Mouse (Mus musculus) limb, embryonic 11.5 days (tissue): ENCODE measurements around the gene Eif4a1. TPM values are rescaled to one million over a fixed set of nuclear protein-coding genes. Genes with fewer than 3 reads are reported as not detected.

Source experiments
- ATAC-seq: fragments of 200-750 bp; cut with Nextera tagmentation; 2 replicates; pipeline ENCODE4 v1.8.0; 2017; ENCODE audit warnings: low read depth; ENCODE audit not compliant: insufficient number of reproducible peaks, low FRiP score, low TSS enrichment
- DNase-seq: peaks from one replicate; pipeline ENCODE4 v3.0.0-alpha.2; 2015; ENCODE audit warnings: low spot score
- H3K27ac ChIP-seq: fragments of 300-500 bp; sonication (generic); replicated peaks from 2 replicates; pipeline ENCODE4 v1.5.1; 2014; ENCODE audit warnings: low read depth, mild to moderate bottlenecking, low read length
- H3K27me3 ChIP-seq: fragments of 300-500 bp; sonication (generic); 2 replicates; pipeline ENCODE4 v1.6.1; 2014; ENCODE audit warnings: mild to moderate bottlenecking, low read length, mixed read lengths; ENCODE audit not compliant: control insufficient read depth, insufficient read depth
- H3K36me3 ChIP-seq: fragments of 300-500 bp; sonication (generic); 2 replicates; pipeline ENCODE4 v1.6.1; 2014; ENCODE audit warnings: mild to moderate bottlenecking, low read length, moderate library complexity, mixed read lengths; ENCODE audit not compliant: control insufficient read depth, insufficient read depth
- H3K4me1 ChIP-seq: fragments of 300-500 bp; sonication (generic); 2 replicates; pipeline ENCODE4 v1.6.1; 2014; ENCODE audit warnings: low read length, mixed read lengths; ENCODE audit not compliant: control insufficient read depth, insufficient read depth
- H3K4me2 ChIP-seq: fragments of 300-500 bp; sonication (generic); 2 replicates; pipeline ENCODE4 v1.6.1; 2014; ENCODE audit warnings: low read depth, mild to moderate bottlenecking, moderate library complexity; ENCODE audit not compliant: severe bottlenecking
- H3K4me3 ChIP-seq: fragments of 300-500 bp; sonication (generic); 2 replicates; pipeline ENCODE4 v1.5.1; 2014; ENCODE audit warnings: low read depth, low read length
- H3K9ac ChIP-seq: fragments of 300-500 bp; sonication (generic); 2 replicates; pipeline ENCODE4 v1.6.1; 2014; ENCODE audit warnings: mild to moderate bottlenecking, low read length
- H3K9me3 ChIP-seq: fragments of 300-500 bp; sonication (generic); 2 replicates; pipeline ENCODE4 v1.6.1; 2016; ENCODE audit warnings: low read length; ENCODE audit not compliant: control insufficient read depth
- WGBS: fragments of 180-500 bp; shearing (Covaris S2); extraction: QIAGEN DNeasy Blood & Tissue Kit; methylation state at CpG from one replicate; pipeline ENCODE4 v1.1.7; 2014; 5-methylcytosine and 5-hydroxymethylcytosine counted together
- polyA plus RNA-seq: library from polyadenylated mRNA; unstranded; fragments of >200 nt; fragmentation: Nextera tagmentation; extraction: Ambion mirVana; gene quantifications from 2 replicates; pipeline ENCODE4 v1.2.1, GENCODE M21; 2014

Gene Eif4a1
- polyA plus RNA-seq, 1 experiment from 2014 or later = 892 TPM

GRCm38 (mm10) chr11:69695361-69696181, 23.3 kb upstream of the Eif4a1 start, which contains the start of the genes Tnfsf12 and Tnfsfm13:
Gene Tnfsf12 (minus strand): TSS chr11:69695849.
Gene Tnfsfm13 (minus strand): TSS chr11:69696098.
- Histone ChIP-seq H3K27ac (peak within 1 kb of the TSS; percentile 15; the same call in 1 of the 2 replicates), H3K4me1 (peaks cover 10% of the 10 kb centered on the region), H3K4me2 (peak within 1 kb of the TSS; percentile 88), H3K27me3 (no peaks in the 10 kb centered on the region), H3K36me3 (no peaks in the 10 kb centered on the region), H3K9ac (peak within 1 kb of the TSS; percentile 80), H3K9me3 (no peaks in the 10 kb centered on the region), H3K4me3 (peak within 1 kb of the TSS; percentile 39)
- peak; percentile 76 for ATAC-seq
- WGBS = 2% methylated on average over 40 of the region's 41 CpGs
- peak; percentile 71 for DNase-seq

DNA sequence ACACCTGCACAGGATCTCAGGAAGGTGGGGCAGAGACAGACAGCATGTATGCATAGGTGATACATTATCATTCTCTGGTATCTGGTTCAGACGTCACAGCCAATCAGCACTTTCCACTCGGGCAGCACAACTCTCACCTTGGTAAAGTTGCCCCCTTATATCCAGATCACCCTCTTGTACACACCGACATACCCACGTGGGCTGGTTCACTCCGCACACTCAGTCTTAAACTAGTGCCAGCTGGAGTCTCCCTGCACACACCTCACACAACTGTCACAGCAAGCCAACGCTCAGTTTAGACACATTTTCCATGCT, 22.8 kb upstream of the Eif4a1 start:
- no peaks in the 10 kb centered on the region for H3K9me3 ChIP-seq
- ATAC-seq (0 out of 2 replicates have a peak, but pooled peaks have one; percentile 4), DNase-seq (no peak)
- peak overlapping the region; percentile 39; the same call in 1 of the 2 replicates for H3K4me3 ChIP-seq
- peaks cover 10% of the 10 kb centered on the region for H3K4me1 ChIP-seq
- H3K27me3 ChIP-seq = no peaks in the 10 kb centered on the region
- no peaks in the 10 kb centered on the region for H3K36me3 ChIP-seq
- peak overlapping the region; percentile 80 for H3K9ac ChIP-seq
- H3K4me2 ChIP-seq = peak overlapping the region; percentile 88; the same call in 1 of the 2 replicates
- 0 out of 2 replicates have a peak overlapping the region, but pooled peaks have one; percentile 15 for H3K27ac ChIP-seq
- WGBS = 29% methylated on average over 6 of the region's 6 CpGs

- ATAC-seq (no peak), DNase-seq (no peak)
- Histone ChIP-seq H3K4me3 (no peak overlapping the region), H3K36me3 (no peaks in the 10 kb centered on the region), H3K27me3 (no peaks in the 10 kb centered on the region), H3K4me1 (peaks cover 10% of the 10 kb centered on the region), H3K9me3 (no peaks in the 10 kb centered on the region), H3K27ac (no peak overlapping the region), H3K4me2 (no peak overlapping the region), H3K9ac (peak overlapping the region; percentile 12; the same call in 1 of the 2 replicates)
- 61% methylated on average over 11 of the region's 11 CpGs for WGBS
Observed at GRCm38 (mm10) chr11:69693421-69693965, 21.3 kb upstream of the Eif4a1 start.

GRCm38 (mm10) chr11:69692863-69693262, 20.6 kb upstream of the Eif4a1 start:
- no peak for DNase-seq

GRCm38 (mm10) chr11:69692196-69692811, 20.1 kb upstream of the Eif4a1 start:
- Histone ChIP-seq H3K27me3 (no peaks in the 10 kb centered on the region), H3K27ac (no peak overlapping the region), H3K4me2 (no peak overlapping the region), H3K9ac (no peak overlapping the region), H3K4me3 (no peak overlapping the region), H3K36me3 (no peaks in the 10 kb centered on the region), H3K9me3 (no peaks in the 10 kb centered on the region), H3K4me1 (peaks cover 10% of the 10 kb centered on the region)
- DNase-seq = no peak
- no peak for ATAC-seq
- WGBS = 73% methylated on average over 9 of the region's 9 CpGs

More at GRCm38 (mm10) chr11:69692863-69693262, 20.6 kb upstream of the Eif4a1 start:
- no peaks in the 10 kb centered on the region for H3K27me3 ChIP-seq
- no peak overlapping the region for H3K4me3 ChIP-seq
- no peak overlapping the region for H3K4me2 ChIP-seq
- H3K9me3 ChIP-seq = no peaks in the 10 kb centered on the region
- no peak for ATAC-seq
- H3K36me3 ChIP-seq = no peaks in the 10 kb centered on the region
- H3K27ac ChIP-seq = no peak overlapping the region
- peaks cover 10% of the 10 kb centered on the region for H3K4me1 ChIP-seq
- no peak overlapping the region for H3K9ac ChIP-seq
- WGBS = 80% methylated on average over 6 of the region's 6 CpGs

DNA sequence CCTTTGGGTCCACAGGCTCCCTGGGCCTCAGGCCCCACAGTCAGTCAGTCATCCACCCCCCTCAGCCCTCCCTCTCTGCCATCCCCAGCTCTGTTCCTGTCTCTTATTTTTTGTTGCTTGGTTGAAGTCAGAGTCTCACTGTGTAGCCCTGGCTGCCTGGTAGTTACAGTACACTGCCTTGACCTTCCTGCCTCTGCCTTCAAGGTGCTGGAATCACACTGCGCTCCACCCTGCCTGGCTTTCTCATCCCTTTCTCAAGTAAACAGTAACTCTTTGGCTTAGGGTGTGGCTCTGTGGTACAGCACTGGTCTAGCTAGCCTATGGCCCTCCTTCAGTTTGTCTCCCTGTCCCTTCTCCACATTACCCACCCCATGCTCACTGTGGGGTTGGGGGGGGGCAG, 17.7 kb upstream of the Eif4a1 start:
- H3K36me3 ChIP-seq = no peaks in the 10 kb centered on the region
- no peak for ATAC-seq
- H3K4me1 ChIP-seq = no peaks in the 10 kb centered on the region
- no peak overlapping the region for H3K4me2 ChIP-seq
- no peak overlapping the region for H3K9ac ChIP-seq
- DNase-seq = no peak
- H3K4me3 ChIP-seq = no peak overlapping the region
- no peaks in the 10 kb centered on the region for H3K27me3 ChIP-seq
- WGBS = 92% methylated on average over 1 of the region's 1 CpGs
- no peak overlapping the region for H3K27ac ChIP-seq
- H3K9me3 ChIP-seq = no peaks in the 10 kb centered on the region

- Histone ChIP-seq H3K9me3 (no peaks in the 10 kb centered on the region), H3K4me2 (no peak overlapping the region), H3K4me1 (no peaks in the 10 kb centered on the region), H3K9ac (no peak overlapping the region), H3K27me3 (no peaks in the 10 kb centered on the region), H3K36me3 (no peaks in the 10 kb centered on the region), H3K4me3 (no peak overlapping the region), H3K27ac (no peak overlapping the region)
- DNase-seq (no peak), ATAC-seq (no peak)
- 53% methylated on average over 5 of the region's 5 CpGs for WGBS
Observed at GRCm38 (mm10) chr11:69687061-69687460, 14.8 kb upstream of the Eif4a1 start.

DNA sequence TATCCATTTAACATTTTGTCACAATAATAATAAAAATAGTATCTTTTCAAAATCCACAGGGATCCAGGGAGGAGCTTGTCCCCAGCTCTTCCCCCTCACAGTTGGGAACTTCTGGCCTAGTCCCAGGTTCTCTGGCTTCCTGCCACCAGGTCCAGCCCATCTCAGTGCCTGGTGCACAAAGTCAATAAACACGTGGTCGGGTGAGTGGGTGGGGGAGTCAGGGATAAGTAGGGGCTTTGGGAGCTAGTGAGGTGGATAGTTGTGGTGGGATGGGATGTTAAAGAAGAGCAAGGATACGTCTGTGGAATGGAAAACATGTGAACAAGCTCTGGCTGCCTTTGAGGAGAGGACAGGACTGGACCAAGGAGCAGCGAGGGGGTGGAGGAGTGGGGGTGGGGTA, 14.2 kb upstream of the Eif4a1 start:
- no peak overlapping the region for H3K4me3 ChIP-seq
- DNase-seq (no peak), ATAC-seq (no peak)
- 20% methylated on average over 4 of the region's 4 CpGs for WGBS
- H3K27me3 ChIP-seq = no peaks in the 10 kb centered on the region
- no peak overlapping the region for H3K27ac ChIP-seq
- no peaks in the 10 kb centered on the region for H3K9me3 ChIP-seq
- no peak overlapping the region; the same call in 1 of the 2 replicates for H3K4me2 ChIP-seq
- peak overlapping the region; percentile 32; the same call in 1 of the 2 replicates for H3K9ac ChIP-seq
- no peaks in the 10 kb centered on the region for H3K4me1 ChIP-seq
- no peaks in the 10 kb centered on the region for H3K36me3 ChIP-seq
